Mouse (Mus musculus): ENCODE measurements around the gene Defb15.
"Not testable (repeated sequence)": the region's sequence is repeated elsewhere in the genome, so short reads cannot be mapped to it uniquely, and the experiment has no call there.

Defb15 gene

DNA sequence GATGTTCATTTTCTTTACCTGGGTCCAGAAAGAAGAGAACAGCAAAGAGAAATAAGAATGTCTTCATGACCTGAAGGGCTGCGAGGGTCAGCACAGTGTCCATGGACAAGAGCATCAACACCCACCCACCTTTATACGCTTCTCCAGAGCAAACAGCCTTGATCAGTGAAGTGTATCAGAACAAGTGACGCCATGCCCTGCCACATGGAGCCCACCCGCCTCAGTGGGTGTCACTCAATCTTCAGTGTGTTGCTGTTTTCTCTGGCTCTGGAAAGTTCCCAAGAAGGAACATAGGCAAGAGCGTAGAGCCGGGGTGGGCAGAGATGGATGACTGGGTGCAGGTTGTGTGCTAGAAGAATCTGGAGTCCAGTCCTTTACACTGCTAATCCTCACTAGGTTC, at the start of gene Defb15:
Gene Defb15 (minus strand): TSS at position 101 of the 400 bp plus-strand sequence.
- no peak for DNase-seq (ENCODE audit: low spot score)

DNA sequence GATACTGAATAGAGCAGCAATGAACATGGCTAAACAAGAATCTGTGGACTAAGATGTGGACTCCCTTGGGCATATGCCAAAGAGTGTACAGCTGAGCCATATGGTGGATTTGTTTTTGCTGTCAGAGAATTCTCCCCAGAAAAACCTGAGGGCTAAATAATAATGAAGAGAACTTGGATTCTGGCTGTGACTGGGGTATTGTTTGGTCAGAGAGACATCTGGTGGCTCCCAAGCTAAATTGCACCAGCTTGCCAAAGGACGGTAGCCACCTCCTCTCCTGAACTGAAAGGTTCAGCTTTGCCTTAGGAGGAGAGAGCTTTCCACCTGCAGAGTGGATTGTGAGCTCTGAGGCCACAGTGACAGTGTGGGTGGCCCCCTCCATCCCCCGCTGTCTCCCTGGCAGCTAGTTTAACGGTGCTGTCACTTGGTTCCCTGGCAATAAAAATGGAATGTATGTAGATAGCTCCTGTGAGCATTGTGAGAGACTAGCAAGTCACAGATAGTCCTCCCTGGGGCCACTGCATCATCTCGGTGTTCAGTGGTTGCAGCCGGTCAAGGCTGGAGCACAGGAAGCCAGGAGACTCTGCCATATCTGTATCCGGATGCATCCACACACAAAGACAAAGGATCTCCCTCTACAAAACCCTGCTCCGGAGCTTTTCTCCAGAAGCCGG, 49.3 kb upstream of the Defb15 start:
- no peak for DNase-seq (ENCODE audit: low spot score)

DNA sequence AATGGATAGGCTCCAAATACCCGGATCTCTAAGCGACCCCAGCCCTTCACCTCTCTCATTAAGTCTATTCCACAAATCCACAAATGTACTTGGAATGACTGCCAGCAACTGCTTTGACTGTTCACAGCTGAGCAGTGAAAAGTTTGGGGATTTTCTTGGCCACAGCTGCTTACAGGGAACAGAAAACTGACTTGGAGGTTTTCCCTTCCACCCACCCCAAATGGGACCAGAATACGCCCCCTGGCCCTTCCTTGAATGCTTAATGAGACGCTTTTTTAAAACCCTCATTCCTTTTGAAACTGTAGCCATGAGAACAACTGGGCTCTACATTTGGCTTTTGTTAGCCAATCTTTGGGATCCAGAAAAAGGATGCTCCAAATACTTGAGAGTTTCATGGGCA, 45.7 kb upstream of the Defb15 start:
- no peak for DNase-seq (ENCODE audit: low spot score)

DNA sequence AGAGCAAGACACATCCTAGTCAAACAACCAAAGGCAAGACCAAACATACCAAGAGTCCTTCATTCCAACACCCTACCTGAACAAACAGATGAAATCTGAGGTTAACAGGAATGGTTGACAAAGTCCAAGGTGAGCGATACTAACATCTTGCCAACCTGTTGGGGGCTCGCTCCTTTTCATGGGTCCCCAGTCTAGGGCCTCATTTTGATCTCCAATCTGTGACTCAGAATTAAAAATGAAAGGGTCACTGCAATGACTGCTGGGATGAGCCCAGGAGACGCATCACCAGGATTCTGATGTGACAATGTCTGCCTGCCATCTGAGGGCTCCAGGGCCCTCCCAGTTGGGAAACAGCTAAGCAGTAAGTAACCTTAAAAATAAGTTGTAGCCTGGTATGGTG, 37.0 kb upstream of the Defb15 start, which contains the start of gene Ccdc70:
Gene Ccdc70 (plus strand): TSS at position 301 of the 400 bp plus-strand sequence.
- no peak for DNase-seq (ENCODE audit: low spot score)

DNA sequence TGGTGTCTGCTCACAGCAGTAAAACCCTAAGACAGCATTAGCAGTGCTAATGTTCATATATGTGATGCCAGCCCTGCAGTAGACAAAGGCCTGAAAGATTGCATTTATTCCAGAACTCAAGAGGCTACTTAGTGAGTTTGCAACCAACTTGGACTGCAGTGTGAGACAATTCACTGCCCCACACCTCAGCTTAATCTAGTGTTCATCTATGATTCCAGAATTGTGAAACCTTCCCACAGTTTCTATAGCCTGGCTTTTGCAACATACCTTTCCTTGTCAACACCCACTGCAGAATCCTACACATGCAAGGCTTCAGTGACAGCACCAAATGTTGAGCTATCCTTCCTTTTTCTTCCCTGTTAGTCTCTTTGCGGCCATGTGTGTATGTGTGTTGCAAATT, 34.1 kb upstream of the Defb15 start:
- no peak for DNase-seq (ENCODE audit: low spot score)

DNA sequence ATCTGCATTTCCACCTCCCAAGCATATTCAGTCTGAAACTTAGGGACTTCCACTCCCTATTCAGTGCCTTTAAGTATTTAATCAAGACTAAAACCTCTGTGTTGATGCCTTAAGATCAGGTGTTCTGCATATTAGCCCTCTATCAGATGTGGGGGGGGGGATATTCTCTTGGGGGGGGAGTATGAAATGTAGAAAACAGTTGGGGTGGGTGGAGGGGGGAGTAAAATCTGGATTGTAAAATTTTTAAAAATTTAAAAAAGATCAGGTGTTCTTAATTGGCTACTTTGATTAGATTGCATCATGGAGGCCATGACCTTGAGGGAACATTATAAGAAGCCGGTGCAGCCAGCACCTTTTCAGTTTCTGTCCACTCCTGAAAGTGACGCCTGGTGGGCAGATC, 25.9 kb upstream of the Defb15 start, which contains the start of gene Fam90a1a:
Gene Fam90a1a (plus strand): TSS at position 301 of the 400 bp plus-strand sequence.
- no peak for DNase-seq (ENCODE audit: low spot score)

DNA sequence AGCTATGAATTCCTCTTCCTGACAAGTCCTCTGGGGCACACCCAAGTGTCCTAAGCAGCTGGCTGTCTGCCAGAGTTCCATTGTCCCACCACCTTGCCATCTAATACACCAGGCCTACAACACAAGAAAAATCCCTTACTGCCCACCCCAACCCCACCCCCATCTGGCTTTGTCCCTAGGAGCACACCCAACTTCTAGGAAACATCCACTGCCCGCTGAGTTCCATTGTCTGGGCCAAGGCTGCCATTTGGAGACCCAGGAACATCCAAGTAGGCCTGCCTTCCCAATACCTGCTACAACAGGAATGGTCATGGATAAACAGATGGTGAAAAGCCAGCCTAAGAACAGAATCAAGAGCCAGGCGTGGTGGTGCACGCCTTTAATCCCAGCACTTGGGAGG, 23.8 kb upstream of the Defb15 start:
- no peak for DNase-seq (ENCODE audit: low spot score)

DNA sequence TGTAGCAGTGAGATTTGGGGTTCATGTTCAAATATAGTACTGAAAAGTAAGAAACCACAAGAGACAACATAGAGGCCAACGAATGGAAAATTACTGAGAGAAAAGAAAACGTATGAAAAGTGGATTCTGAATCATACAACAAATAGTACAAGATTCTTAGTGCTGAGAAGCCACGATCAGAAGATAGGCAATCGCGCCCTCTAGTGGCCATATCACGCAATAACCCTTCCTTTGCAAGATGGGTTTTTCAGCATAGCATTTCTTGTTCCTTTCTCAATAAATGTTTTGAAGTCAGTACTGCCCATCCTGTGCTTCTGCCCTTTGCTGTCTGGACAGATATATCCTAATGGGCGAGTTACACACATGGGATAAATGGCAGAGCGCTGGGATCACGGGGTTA, 22.8 kb upstream of the Defb15 start:
- DNase-seq (ENCODE audit: low spot score), result no peak

DNA sequence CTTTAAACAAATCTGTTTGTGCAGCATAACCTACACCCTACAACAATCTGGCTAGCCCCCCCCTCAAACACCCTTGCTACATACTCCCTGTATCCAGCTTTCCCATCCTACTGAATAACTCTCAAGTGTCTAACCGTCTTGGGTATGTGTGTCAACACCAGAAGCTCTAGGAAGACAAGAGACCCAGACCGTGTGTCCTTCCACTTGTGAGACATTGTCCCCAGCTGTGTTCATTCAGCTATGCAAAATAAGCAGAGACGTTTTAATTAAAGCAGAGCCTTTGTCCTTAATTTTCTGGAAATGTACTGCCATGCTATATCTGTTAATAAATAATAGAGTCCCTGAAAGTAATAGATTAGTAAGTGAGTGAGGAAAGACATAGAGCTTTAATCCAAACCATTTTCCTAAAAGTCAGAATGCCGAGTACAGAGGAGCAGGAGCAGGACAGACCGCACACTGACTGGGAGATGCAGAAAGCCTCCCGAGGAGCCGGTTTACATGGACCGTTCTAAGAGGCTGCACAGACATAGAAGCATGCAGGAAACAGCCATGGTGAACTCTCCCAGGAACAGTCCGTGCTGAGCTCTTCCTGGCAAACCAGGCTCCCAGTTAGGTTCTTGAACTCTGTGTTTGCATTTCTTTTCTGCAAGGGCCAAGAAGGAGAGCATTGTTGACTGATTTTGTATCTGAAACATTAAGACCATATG, 15.0 kb upstream of the Defb15 start:
- no peak for DNase-seq (ENCODE audit: low spot score)

DNA sequence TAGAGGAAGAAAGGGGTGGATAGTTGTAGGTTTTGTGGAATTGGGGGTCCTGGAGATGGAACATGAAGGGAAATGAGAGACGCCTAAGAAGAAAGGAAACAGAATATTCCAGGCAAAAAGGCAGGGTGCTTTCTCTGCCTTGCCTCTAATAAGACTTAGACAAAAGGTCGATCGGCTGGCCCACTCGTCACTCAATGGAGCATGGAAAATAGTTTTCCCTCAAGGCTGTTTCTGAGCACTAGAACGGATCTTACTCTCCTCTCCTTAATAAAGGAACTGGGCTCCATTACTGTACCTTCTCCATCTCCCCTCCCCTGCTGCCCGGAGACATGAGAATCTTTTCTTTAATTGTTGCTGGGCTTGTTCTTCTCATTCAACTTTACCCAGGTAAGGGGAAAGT, 14.0 kb upstream of the Defb15 start, which contains the start of gene Defb13:
Gene Defb13 (plus strand): TSS at position 301 of the 400 bp plus-strand sequence.
- no peak for DNase-seq (ENCODE audit: low spot score)

DNA sequence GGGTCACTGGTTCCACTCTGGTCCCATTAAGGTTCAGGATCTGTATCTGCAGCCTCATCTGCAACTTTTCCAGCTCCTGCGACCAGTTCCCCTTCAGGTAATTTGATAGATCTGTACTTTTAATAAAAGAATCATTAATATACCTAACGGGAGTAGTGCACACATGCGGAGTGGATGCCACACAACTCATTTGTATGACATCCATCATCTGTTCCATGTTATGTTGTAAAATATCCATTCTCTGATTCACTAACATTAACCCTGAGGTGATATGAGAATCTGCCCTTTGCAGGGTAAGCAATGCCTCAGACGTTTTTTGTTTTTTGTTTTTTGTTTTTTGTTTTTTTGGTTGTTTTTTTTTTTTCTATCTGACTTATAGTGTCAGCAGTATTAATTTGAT, 5.5 kb upstream of the Defb15 start, which contains the start of gene Defb35:
Gene Defb35 (plus strand): TSS at position 301 of the 400 bp plus-strand sequence.
- DNase-seq (ENCODE audit: low spot score), result not testable (repeated sequence)

DNA sequence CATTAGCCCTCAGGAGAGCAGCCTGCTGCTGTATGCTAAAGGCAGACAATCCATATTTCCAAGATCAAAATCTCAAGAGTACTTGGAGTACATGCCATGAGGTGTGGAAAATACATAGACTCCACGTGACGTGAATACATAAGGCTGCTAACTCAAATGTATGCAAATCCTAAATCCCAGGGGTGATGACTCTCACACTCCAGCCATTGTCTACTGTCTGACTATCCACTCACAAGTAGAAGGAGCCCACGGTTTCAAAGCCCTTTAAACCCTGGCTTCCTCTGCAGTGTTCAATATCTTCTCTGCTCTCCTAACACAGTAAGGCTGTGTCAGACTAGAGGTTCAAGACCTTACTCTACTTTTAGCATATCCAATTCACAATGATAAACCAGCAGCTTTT, 1.8 kb downstream of the Defb15 start:
- not testable (repeated sequence) for DNase-seq (ENCODE audit: low spot score)

DNA sequence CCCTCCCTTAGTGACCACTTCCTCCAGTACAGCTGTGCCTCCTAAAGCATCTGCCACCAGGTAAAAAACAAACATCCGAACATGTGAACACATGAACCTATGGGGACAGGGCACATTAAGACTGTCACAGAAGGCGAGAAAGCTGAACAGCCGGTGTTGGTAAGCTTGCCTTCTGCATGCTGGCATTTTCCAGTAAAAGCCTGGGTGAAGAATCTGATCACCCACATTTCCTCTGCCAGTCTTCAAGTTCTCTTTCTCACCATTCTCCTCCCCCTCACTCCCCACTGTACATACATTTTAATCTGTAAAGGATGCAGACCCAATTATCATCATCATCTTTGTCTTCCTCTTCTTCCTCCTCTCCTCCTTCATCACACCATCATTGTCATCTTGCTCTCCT, 16.9 kb downstream of the Defb15 start:
- no peak for DNase-seq (ENCODE audit: low spot score)

DNA sequence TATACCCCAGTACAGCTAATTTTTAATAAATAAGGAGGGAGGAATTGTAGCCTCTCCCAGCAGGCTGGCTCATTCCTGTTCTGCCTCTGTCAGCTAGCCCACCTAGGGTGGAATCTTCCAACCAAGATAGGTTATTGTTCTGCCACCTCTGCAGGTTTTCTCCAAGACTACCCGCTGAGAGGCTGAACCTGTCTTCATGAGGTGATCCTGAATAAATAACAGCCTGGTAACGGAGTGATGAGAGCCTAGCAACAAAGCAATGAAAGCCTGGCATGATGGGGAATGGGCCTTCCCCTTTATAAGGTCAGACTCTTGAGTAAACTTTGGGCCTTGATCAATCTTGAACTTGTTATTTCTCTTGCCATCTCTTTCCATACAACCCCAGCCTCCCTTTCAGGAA, 20.0 kb downstream of the Defb15 start:
- DNase-seq (ENCODE audit: low spot score), result no peak

DNA sequence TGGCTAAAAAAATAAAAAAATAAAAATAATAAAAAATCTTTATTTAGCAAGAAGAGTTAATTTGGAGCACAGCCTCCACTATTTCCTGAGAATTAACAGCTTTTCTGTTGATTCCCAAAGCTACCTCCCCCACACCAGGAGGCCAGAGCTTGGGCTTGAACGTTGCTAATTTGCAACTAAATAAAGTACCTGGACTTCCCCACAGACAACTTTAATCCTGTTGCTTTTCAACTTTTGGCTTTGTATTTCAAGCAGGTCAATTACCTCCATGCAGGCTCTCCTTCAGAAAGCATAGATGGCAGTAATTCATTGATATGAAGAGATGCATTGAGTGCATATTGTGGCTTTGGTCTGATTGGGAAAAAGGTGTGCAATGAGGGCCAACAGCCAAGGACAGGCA, 20.6 kb downstream of the Defb15 start:
- no peak for DNase-seq (ENCODE audit: low spot score)

DNA sequence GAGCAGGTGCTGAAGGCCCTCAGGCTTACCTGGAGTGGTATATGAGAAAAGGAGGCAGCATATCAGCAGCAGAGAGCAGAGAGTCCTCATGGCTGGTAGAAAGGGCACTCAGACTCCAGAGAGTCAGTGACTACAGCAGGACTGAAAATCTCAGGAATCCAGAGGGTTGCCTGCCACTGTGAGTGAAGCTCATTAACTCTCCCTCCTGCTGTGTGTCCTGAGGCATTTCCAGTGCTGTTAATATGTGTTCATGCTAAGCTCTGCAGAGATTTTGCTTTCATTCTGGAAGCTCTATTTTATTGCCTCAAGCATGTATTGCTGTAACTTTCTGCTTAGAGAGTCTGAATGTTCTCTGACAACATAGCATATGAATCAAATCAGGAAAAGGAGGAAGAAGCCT, 26.2 kb downstream of the Defb15 start, which contains the start of gene Defb11:
Gene Defb11 (minus strand): TSS at position 123 of the 400 bp plus-strand sequence.
- DNase-seq (ENCODE audit: low spot score), result not testable (repeated sequence)

DNA sequence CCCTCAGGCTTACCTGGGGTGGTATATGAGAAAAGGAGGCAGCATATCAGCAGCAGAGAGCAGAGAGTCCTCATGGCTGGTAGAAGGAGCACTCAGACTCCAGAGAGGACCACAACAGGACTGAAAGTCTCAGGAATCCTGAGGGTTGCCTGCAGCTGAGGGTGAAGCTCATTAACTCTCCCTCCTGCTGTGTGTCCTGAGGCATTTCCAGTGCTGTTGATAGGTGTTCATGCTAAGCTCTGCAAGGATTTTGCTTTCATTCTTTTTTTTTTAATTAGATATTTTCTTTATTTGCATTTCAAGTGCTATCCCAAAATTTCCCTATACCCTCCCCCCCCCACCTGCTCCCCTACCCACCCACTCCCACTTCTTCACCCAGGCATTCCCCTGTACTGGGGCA, 47.2 kb downstream of the Defb15 start, which contains the start of gene Defb9:
Gene Defb9 (minus strand): TSS at position 101 of the 400 bp plus-strand sequence.
- not testable (repeated sequence) for DNase-seq (ENCODE audit: low spot score)

Data from spleen, adult 12 weeks (tissue).